Mouse (Mus musculus) C2C12 (cell line): ENCODE measurements at regions not wholly inside any gene's neighbourhood (a gene's known extent, or its start where the extent isn't known, plus 50 kb on each side); places are given as distances from the start of the nearest gene placed in this dataset.

ENCODE experiments used
- CEBPB ChIP-seq: IDR thresholded peaks from one replicate; pipeline ENCODE4 v1.6.1; 2011; ENCODE audit warnings: low read depth, mild to moderate bottlenecking, control low read depth, moderate library complexity
- CTCF ChIP-seq: IDR thresholded peaks from one replicate; pipeline ENCODE4 v1.5.1; 2011; ENCODE audit not compliant: control insufficient read depth, insufficient read depth, insufficient read length
- FOSL1 ChIP-seq: IDR thresholded peaks from one replicate; pipeline ENCODE4 v1.8.0; 2011; ENCODE audit warnings: mild to moderate bottlenecking, low read length; ENCODE audit not compliant: poor library complexity, insufficient read depth, severe bottlenecking
- MAX ChIP-seq: IDR thresholded peaks from one replicate; pipeline ENCODE4 v1.6.1; 2011; ENCODE audit warnings: mild to moderate bottlenecking, control low read depth
- MYOD1 ChIP-seq: IDR thresholded peaks from one replicate; pipeline ENCODE4 v1.6.1; 2011; ENCODE audit warnings: low read depth; ENCODE audit not compliant: control insufficient read depth, insufficient read length
- MYOG ChIP-seq: IDR thresholded peaks from one replicate; pipeline ENCODE4 v1.6.1; 2011; ENCODE audit not compliant: control insufficient read depth, insufficient read length; ENCODE audit errors: extremely low read depth
- USF1 ChIP-seq: IDR thresholded peaks from one replicate; pipeline ENCODE4 v1.6.1; 2011; ENCODE audit warnings: low read depth, mild to moderate bottlenecking, control low read depth, moderate library complexity

DNA sequence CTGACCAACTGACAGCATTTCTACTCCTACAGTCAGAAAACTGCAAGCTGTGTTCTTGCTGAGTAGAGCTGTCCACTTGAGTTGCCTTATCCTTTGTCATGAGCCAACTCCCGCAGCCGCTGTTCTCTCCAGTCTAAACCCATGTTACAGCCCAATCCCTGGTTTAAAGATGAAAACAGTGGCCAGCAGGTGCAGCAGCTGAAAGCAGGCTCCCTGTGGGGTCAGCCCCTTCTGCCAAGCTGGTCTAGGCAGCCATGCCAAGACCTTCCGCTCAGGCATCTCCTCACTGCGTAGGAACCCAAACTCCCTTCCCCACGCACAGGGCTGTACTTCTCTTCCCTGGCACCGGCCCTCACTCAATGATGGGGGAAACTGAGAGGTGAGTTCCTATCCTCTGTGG, 279.3 kb upstream of the Npvf start:
- TF ChIP-seq CTCF (no peak), MAX (no peak), MYOG (no peak), FOSL1 (no peak), USF1 (no peak), MYOD1 (no peak), CEBPB (no peak)
